Mouse (Mus musculus): ENCODE results near the gene Urod. TPM values are rescaled to one million over a fixed set of nuclear protein-coding genes. Genes with fewer than 3 reads are reported as not detected.

The Urod gene
- polyA plus RNA-seq, 1 experiment from 2014 or later = 74.0 TPM

DNA sequence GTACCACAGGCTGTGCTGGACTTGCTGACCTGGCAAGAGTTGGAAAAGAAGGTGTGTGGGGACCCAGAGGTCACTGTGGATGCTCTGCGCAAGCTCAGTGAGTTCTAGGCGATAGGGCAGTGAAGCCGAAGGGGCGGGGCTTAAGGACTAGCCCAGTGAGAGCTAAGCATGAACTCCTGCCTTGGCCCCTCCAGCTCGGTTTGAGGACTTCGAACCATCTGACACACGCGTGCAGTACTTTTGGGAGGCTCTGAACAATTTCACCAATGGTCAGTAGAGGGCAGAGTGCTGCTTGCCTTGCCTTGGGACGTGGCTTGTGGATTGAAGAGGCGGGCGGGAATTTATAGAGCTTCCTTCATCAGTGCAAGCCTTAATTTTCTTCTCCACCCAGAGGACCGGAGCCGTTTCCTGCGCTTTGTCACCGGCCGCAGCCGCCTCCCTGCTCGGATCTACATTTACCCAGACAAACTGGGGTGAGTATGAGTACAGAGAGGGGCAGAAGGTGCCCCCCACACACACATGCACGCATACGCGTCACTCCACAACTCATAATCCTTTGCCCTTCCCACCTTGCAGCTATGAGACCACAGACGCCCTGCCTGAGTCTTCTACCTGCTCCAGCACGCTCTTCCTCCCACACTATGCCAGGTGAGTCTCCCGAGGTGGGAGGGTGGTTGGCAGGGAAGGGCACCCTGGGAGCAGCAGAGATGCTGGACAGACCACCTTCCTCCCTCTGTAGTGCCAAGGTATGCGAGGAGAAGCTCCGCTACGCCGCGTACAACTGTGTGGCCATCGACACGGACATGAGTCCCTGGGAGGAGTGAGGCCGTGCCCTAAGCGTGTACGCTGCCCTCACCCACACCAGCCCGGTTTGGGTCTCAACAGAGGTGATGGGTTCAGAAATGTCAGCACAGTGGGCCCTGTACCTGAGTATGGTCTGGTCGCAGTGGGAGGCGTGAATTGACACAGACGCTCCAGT is 8.6 kb upstream of the Urod start:
- DNase-seq (ENCODE audit: low spot score) (peak; percentile 79), ATAC-seq (ENCODE audit: low read depth) (peak; percentile 71)
- H3K4me1 ChIP-seq (ENCODE audit: control insufficient read depth, insufficient read depth, low read length) = no peaks in the 10 kb centered on the region
- H3K27ac ChIP-seq (replicated peaks; ENCODE audit: low read depth, low read length) = no peak overlapping the region
- no peak overlapping the region for H3K4me2 ChIP-seq (ENCODE audit: low read depth, low read length)
- 53% methylated on average over 38 of the region's 38 CpGs for WGBS
- peaks cover 47% of the 10 kb centered on the region for H3K36me3 ChIP-seq (ENCODE audit: control insufficient read depth, insufficient read depth, low read length)
- peak overlapping the region; percentile 34 for H3K9ac ChIP-seq (ENCODE audit: low read depth, low read length)
- no peaks in the 10 kb centered on the region for H3K9me3 ChIP-seq (ENCODE audit: control insufficient read depth, low read length)
- no peak overlapping the region for H3K4me3 ChIP-seq (ENCODE audit: low read depth, low read length)
- no peaks in the 10 kb centered on the region for H3K27me3 ChIP-seq (replicated peaks; ENCODE audit: control insufficient read depth, insufficient read depth, low read length)

DNA sequence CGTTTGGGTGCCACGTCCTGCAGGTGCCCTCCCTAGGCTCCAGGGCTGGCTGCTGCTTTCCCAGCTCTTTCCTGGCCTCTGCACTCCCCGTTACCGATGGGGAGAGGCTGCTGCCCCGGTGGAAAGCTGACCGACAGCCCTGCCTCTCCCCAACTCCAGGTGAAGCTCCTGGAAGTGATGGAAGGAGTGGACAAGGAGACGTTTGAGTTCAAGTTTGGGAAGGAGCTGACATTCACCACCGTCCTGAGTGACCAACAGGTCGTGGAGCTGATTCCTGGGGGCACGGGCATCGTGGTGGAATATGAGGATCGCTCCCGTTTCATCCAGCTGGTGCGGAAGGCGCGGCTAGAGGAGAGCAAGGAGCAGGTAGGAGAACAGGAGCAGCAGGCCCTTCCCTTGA is 7.7 kb upstream of the Urod start:
- peaks cover 47% of the 10 kb centered on the region for H3K36me3 ChIP-seq (ENCODE audit: control insufficient read depth, insufficient read depth, low read length)
- H3K4me2 ChIP-seq (ENCODE audit: low read depth, low read length) = no peak overlapping the region
- ATAC-seq (ENCODE audit: low read depth) (no peak), DNase-seq (ENCODE audit: low spot score) (no peak)
- no peaks in the 10 kb centered on the region for H3K4me1 ChIP-seq (ENCODE audit: control insufficient read depth, insufficient read depth, low read length)
- no peak overlapping the region for H3K27ac ChIP-seq (replicated peaks; ENCODE audit: low read depth, low read length)
- no peaks in the 10 kb centered on the region for H3K9me3 ChIP-seq (ENCODE audit: control insufficient read depth, low read length)
- no peak overlapping the region for H3K4me3 ChIP-seq (ENCODE audit: low read depth, low read length)
- WGBS = 87% methylated on average over 16 of the region's 16 CpGs
- no peak overlapping the region for H3K9ac ChIP-seq (ENCODE audit: low read depth, low read length)
- no peaks in the 10 kb centered on the region for H3K27me3 ChIP-seq (replicated peaks; ENCODE audit: control insufficient read depth, insufficient read depth, low read length)

DNA sequence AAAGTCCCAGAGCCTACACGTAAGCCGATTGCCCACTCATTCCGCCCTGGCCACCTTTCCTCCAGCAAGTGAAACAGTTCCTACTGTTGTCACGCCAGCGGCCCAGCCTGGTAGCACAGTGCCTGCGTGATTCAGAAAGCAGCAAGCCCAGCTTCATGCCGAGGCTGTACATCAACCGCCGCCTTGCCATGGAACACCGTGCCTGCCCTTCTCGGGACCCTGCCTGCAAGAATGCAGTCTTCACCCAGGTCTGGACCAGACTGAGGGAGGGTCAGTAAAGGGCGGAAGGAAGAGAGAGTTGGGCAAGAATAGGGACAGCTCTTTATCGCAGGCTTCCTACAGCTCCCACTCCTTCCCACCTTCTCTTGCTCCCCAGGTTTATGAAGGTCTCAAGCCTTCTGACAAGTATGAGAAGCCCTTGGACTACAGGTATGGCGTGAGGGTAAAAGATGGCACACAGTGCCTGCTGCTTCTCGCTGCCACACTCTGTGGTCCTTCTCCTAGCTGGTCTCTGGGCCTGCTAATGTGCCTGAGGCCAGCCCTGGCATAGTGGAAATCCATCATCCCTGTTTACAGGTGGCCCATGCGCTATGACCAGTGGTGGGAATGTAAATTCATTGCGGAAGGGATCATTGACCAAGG is 5.4 kb upstream of the Urod start:
- Histone ChIP-seq H3K9ac (ENCODE audit: low read depth, low read length) (no peak overlapping the region), H3K4me3 (ENCODE audit: low read depth, low read length) (no peak overlapping the region), H3K27me3 (replicated peaks; ENCODE audit: control insufficient read depth, insufficient read depth, low read length) (no peaks in the 10 kb centered on the region), H3K4me2 (ENCODE audit: low read depth, low read length) (no peak overlapping the region), H3K9me3 (ENCODE audit: control insufficient read depth, low read length) (no peaks in the 10 kb centered on the region), H3K27ac (replicated peaks; ENCODE audit: low read depth, low read length) (no peak overlapping the region), H3K36me3 (ENCODE audit: control insufficient read depth, insufficient read depth, low read length) (peaks cover 46% of the 10 kb centered on the region), H3K4me1 (ENCODE audit: control insufficient read depth, insufficient read depth, low read length) (peaks cover 4% of the 10 kb centered on the region)
- ATAC-seq (ENCODE audit: low read depth) = no peak
- WGBS = 82% methylated on average over 17 of the region's 17 CpGs
- DNase-seq (ENCODE audit: low spot score) = no peak

DNA sequence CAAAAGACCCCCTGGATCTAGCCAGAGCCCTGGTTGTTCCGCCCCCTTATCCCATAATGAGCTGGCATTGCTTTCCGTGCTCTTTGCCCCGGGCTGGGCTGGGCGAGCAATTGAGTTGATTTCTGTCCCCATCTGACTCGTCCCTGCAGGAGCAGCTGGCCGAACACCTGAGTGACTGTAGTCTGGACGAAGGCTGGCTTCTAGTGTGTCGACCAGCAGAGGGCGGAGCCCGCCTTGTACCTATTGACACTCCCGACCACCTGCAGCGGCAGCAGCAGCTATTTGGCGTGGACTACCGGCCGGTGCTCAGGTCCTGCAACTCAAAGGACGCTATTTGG is 1.6 kb upstream of the Urod start:
- Histone ChIP-seq H3K9ac (ENCODE audit: low read depth, low read length) (peak overlapping the region; percentile 77), H3K27ac (replicated peaks; ENCODE audit: low read depth, low read length) (no peak overlapping the region; the same call in 1 of the 2 replicates), H3K9me3 (ENCODE audit: control insufficient read depth, low read length) (no peaks in the 10 kb centered on the region), H3K4me3 (ENCODE audit: low read depth, low read length) (peak overlapping the region; percentile 92), H3K4me1 (ENCODE audit: control insufficient read depth, insufficient read depth, low read length) (peaks cover 9% of the 10 kb centered on the region), H3K27me3 (replicated peaks; ENCODE audit: control insufficient read depth, insufficient read depth, low read length) (no peaks in the 10 kb centered on the region), H3K36me3 (ENCODE audit: control insufficient read depth, insufficient read depth, low read length) (peaks cover 22% of the 10 kb centered on the region), H3K4me2 (ENCODE audit: low read depth, low read length) (peak overlapping the region; percentile 98)
- DNase-seq (ENCODE audit: low spot score) (peak; percentile 50), ATAC-seq (ENCODE audit: low read depth) (no peak)
- 1% methylated on average over 16 of the region's 16 CpGs for WGBS

DNA sequence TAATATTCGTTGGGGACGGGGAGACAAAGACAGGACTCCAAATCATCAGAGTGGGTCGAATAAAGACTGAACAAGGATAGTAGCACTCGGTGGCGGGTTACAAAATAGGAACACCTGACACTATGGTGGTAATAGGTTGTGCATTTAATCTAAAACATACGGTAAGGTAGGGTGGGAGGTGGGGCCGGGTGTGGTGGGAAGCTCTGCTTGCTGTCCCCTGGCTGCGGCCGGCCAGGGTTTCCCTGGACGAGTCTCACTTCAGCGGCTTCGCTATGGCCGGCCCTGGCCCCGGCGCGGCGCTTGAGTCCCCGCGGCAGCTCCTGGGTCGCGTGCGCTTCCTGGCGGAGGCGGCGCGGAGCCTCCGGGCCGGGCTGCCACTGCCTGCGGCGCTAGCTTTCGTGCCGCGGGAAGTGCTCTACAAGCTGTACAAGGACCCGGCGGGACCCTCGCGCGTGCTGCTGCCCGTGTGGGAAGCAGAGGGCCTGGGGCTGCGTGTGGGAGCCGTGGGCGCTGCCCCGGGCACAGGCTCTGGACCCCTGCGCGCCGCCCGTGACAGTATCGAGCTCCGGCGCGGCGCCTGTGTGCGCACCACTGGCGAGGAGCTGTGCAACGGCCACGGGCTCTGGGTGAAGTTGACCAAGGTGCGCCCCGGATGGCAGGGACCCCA is 1.1 kb upstream of the Urod start, which contains the start of gene Hectd3:
Gene Hectd3 (plus strand): TSS at position 187 of the 667 bp plus-strand sequence.
- Histone ChIP-seq H3K4me1 (ENCODE audit: control insufficient read depth, insufficient read depth, low read length) (peaks cover 9% of the 10 kb centered on the region), H3K27me3 (replicated peaks; ENCODE audit: control insufficient read depth, insufficient read depth, low read length) (no peaks in the 10 kb centered on the region), H3K27ac (replicated peaks; ENCODE audit: low read depth, low read length) (no peak within 1 kb of the TSS; the same call in 1 of the 2 replicates), H3K9ac (ENCODE audit: low read depth, low read length) (peak within 1 kb of the TSS; percentile 77), H3K9me3 (ENCODE audit: control insufficient read depth, low read length) (no peaks in the 10 kb centered on the region), H3K4me3 (ENCODE audit: low read depth, low read length) (peak within 1 kb of the TSS; percentile 92), H3K36me3 (ENCODE audit: control insufficient read depth, insufficient read depth, low read length) (peaks cover 23% of the 10 kb centered on the region), H3K4me2 (ENCODE audit: low read depth, low read length) (peak within 1 kb of the TSS; percentile 98)
- DNase-seq (ENCODE audit: low spot score) (peak; percentile 82), ATAC-seq (ENCODE audit: low read depth) (peak; percentile 75)
- 2% methylated on average over 37 of the region's 58 CpGs for WGBS

DNA sequence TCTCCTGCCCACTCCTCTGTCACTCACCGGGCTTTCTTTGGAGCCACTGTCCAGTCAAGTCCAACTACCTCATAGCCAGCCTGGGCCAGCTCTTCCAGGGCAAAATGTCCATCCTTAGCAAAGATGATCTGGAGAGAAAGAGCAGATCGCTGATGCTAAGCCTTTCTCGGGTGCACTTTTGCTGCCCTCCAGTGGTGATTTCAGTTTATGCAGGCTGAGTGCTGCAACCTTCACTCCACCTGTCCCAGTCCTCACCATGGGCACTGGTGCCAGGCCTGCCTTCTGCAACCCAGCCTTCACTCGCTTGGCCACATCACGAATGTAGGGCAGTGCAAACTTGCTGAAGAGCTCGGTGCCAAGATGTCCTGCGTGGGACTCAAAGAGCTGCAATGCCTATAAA is 2.8 kb downstream of the Urod start:
- Histone ChIP-seq H3K36me3 (ENCODE audit: control insufficient read depth, insufficient read depth, low read length) (peaks cover 10% of the 10 kb centered on the region), H3K4me1 (ENCODE audit: control insufficient read depth, insufficient read depth, low read length) (peaks cover 9% of the 10 kb centered on the region), H3K27me3 (replicated peaks; ENCODE audit: control insufficient read depth, insufficient read depth, low read length) (no peaks in the 10 kb centered on the region), H3K27ac (replicated peaks; ENCODE audit: low read depth, low read length) (no peak overlapping the region), H3K4me2 (ENCODE audit: low read depth, low read length) (no peak overlapping the region), H3K9ac (ENCODE audit: low read depth, low read length) (no peak overlapping the region), H3K9me3 (ENCODE audit: control insufficient read depth, low read length) (no peaks in the 10 kb centered on the region), H3K4me3 (ENCODE audit: low read depth, low read length) (no peak overlapping the region)
- DNase-seq (ENCODE audit: low spot score) (peak; percentile 74), ATAC-seq (ENCODE audit: low read depth) (no peak)
- WGBS = 10% methylated on average over 7 of the region's 7 CpGs

DNA sequence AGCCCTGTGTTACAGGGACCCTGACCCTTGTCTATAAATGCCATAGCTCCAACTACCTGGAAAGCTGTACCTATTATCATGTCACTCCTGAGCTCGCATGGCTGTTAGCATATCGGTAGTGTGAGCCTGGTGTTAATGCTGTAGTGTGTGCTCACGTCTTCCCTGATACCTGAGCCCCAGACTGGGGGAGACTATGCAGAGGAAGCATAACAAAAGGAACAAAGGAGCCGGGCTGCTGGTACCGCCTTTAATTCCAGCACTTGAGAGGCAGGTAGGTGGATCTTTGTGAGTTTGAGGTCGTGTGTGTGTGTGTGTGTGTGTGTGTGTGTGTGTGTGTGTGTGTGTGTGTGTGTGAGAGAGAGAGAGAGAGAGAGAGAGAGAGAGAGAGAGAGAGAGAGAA is 4.5 kb downstream of the Urod start:
- no peaks in the 10 kb centered on the region for H3K27me3 ChIP-seq (replicated peaks; ENCODE audit: control insufficient read depth, insufficient read depth, low read length)
- peaks cover 10% of the 10 kb centered on the region for H3K36me3 ChIP-seq (ENCODE audit: control insufficient read depth, insufficient read depth, low read length)
- H3K4me3 ChIP-seq (ENCODE audit: low read depth, low read length) = no peak overlapping the region
- ATAC-seq (ENCODE audit: low read depth) (peak; percentile 30; the same call in 1 of the 2 replicates), DNase-seq (ENCODE audit: low spot score) (peak; percentile 20)
- no peak overlapping the region for H3K27ac ChIP-seq (replicated peaks; ENCODE audit: low read depth, low read length)
- H3K4me2 ChIP-seq (ENCODE audit: low read depth, low read length) = no peak overlapping the region
- H3K9ac ChIP-seq (ENCODE audit: low read depth, low read length) = no peak overlapping the region
- peaks cover 6% of the 10 kb centered on the region for H3K4me1 ChIP-seq (ENCODE audit: control insufficient read depth, insufficient read depth, low read length)
- 47% methylated on average over 6 of the region's 6 CpGs for WGBS
- no peaks in the 10 kb centered on the region for H3K9me3 ChIP-seq (ENCODE audit: control insufficient read depth, low read length)

DNA sequence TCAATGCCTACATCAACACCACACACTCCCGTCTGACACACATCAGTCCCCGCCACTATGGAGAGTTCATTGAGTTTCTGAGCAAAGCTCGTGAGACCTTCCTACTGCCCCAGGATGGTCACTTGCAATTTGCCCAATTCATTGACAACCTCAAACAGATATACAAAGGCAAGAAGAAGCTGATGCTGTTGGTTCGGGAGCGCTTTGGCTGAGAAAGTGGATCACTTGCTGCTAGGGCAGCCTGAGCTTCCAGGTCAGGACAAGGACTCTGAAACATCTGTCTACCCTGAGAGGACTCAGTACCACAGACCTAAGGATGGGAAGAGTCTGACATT is 7.1 kb downstream of the Urod start:
- H3K36me3 ChIP-seq (ENCODE audit: control insufficient read depth, insufficient read depth, low read length) = peaks cover 10% of the 10 kb centered on the region
- 76% methylated on average over 5 of the region's 5 CpGs for WGBS
- ATAC-seq (ENCODE audit: low read depth) (no peak), DNase-seq (ENCODE audit: low spot score) (no peak)
- H3K4me2 ChIP-seq (ENCODE audit: low read depth, low read length) = no peak overlapping the region
- no peak overlapping the region for H3K9ac ChIP-seq (ENCODE audit: low read depth, low read length)
- H3K27ac ChIP-seq (replicated peaks; ENCODE audit: low read depth, low read length) = no peak overlapping the region
- H3K9me3 ChIP-seq (ENCODE audit: control insufficient read depth, low read length) = no peaks in the 10 kb centered on the region
- no peak overlapping the region for H3K4me3 ChIP-seq (ENCODE audit: low read depth, low read length)
- H3K4me1 ChIP-seq (ENCODE audit: control insufficient read depth, insufficient read depth, low read length) = no peaks in the 10 kb centered on the region
- no peaks in the 10 kb centered on the region for H3K27me3 ChIP-seq (replicated peaks; ENCODE audit: control insufficient read depth, insufficient read depth, low read length)
